Mouse (Mus musculus) E14TG2a.4 (cell line): ENCODE results near the gene Atg2a.

Experiments used
- H3K27me3 ChIP-seq: 2 replicates; pipeline ENCODE4 v1.6.1; 2014; ENCODE audit warnings: low read length, control low read depth; ENCODE audit not compliant: insufficient read depth
- H3K36me3 ChIP-seq: 2 replicates; pipeline ENCODE4 v1.6.1; 2014; ENCODE audit warnings: low read length, control low read depth; ENCODE audit not compliant: insufficient read depth
- H3K4me1 ChIP-seq: replicated peaks from 2 replicates; pipeline ENCODE4 v1.6.1; 2014; ENCODE audit warnings: low read depth, low read length, control low read depth
- H3K4me3 ChIP-seq: replicated peaks from 2 replicates; pipeline ENCODE4 v1.5.1; 2014; ENCODE audit warnings: mild to moderate bottlenecking, low read length
- H3K9me3 ChIP-seq: 2 replicates; pipeline ENCODE4 v1.6.1; 2014; ENCODE audit warnings: low read length, control low read depth
- CTCF ChIP-seq: conservative IDR thresholded peaks from 2 replicates; pipeline ENCODE4 v1.5.1; 2014; ENCODE audit warnings: low read length
- NANOG ChIP-seq: IDR thresholded peaks from 2 replicates; pipeline ENCODE4 v1.6.1; 2014; ENCODE audit warnings: borderline replicate concordance, low read length, mixed read lengths
- POU5F1 ChIP-seq: IDR thresholded peaks from 2 replicates; pipeline ENCODE4 v1.6.1; 2014; ENCODE audit warnings: low read length, borderline replicate concordance

Gene Atg2a

DNA sequence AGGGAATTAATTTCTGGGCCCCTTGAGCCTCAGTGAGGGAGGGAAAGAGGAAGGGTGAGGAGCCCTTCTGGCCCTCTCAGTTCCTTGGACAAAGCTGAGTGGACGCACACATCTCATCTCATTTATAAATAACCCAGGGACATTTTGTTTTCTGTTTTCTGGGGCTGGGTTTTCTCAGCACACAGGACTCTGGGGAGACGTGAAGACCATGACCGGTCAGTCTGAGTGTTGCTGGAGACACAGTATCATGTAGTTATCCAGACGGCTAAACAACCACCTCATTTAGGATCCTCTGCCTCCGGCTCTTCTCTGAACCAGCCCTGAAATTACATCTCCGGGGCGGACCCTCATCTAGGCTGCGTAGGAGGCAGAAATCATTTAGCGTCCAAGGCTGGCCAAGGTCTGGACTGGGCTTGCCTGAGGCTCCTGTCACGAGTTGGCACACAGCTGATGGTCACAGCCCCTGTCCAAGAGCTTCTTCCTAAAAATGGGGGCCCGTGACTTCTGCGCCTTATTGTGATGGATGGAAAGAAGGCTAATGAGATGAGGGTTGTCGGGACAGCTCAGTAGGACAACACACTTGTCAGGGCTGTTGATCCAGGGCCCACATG, 32.6 kb downstream of the Atg2a start:
- Histone ChIP-seq H3K36me3 (peaks cover 22% of the 10 kb centered on the region), H3K9me3 (no peaks in the 10 kb centered on the region), H3K4me3 (no peak overlapping the region), H3K27me3 (no peaks in the 10 kb centered on the region), H3K4me1 (peaks cover 90% of the 10 kb centered on the region)
- TF ChIP-seq POU5F1 (no peak), CTCF (no peak), NANOG (no peak)

DNA sequence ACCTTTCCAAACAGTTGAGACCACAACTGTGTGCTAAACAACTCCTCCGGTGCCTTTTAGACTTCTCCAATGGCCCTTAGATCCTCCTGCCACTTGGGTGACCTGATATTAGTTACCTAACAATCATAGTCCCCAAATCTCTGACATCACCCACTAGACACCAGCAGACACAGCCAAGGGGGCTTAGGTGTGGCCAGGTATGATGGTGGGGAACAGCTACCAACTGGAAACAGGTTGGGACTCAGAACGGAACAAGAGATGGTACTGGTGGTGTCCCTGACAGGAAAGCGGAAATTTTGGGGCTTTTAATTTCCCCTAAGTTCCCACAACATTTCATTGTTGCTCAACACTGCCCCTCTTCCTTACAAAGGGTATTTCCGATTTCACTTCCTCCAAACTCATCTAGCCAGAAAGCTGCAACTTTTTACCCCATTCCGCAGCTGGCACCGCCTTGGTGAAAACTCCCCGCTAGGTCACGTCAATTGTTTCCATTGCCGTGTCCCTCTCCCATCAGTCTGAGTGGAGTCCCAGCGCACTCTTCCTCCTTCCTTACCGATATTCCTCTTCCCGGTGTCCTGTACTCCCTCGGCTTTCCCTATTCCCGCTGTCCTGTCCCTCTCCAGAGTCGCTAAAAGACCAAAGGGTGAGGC, 34.4 kb downstream of the Atg2a start:
- H3K4me1 ChIP-seq: peaks cover 90% of the 10 kb centered on the region
- peaks cover 40% of the 10 kb centered on the region for H3K36me3 ChIP-seq
- H3K9me3 ChIP-seq: no peaks in the 10 kb centered on the region
- TF ChIP-seq CTCF (no peak), NANOG (no peak), POU5F1 (no peak)
- no peaks in the 10 kb centered on the region for H3K27me3 ChIP-seq
- H3K4me3 ChIP-seq: peak overlapping the region; percentile 98

DNA sequence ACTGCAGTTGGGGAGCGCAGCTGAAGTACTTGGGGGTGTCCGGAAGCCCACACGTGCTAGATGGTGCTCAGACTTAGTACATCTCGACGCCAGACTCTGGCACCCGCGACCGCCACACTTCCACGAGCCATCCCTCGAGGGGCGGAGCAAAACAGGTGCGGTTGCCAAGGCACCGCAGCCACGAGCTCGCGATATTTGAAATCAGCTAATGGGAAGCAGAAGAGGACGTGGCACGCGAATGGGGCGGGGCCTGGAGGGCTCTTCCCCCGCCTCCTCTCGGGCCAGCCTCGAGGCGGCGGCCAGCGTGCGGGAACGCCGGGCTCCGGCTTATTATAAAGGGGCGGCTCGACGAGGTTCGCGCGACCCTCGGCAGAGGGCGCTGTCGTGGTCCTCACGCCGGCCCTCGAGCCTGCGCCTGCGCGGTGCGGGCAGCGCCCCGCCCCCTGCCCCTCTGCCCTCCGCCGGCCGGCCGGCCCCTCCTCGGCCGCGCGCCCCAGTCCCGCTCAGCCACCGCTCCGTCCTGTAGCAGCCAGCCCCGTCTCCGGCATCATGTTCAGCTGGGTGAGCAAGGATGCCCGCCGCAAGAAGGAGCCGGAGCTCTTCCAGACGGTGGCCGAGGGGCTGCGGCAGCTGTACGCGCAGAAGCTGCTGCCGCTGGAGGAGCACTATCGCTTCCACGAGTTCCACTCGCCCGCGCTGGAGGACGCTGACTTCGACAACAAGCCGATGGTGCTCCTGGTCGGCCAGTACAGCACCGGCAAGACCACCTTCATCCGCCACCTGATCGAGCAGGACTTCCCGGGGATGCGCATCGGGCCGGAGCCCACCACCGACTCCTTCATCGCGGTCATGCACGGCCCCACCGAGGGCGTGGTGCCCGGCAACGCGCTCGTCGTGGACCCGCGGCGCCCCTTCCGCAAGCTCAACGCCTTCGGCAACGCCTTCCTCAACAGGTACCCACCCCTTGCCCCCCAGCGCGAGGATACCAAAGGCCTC, 35.3 kb downstream of the Atg2a start, which contains the start of gene Ehd1:
TSS of gene Ehd1 (plus strand) at position 300 of the 996 bp plus-strand sequence.
- peak within 1 kb of the TSS; percentile 98 for H3K4me3 ChIP-seq
- peaks cover 90% of the 10 kb centered on the region for H3K4me1 ChIP-seq
- no peaks in the 10 kb centered on the region for H3K27me3 ChIP-seq
- no peaks in the 10 kb centered on the region for H3K9me3 ChIP-seq
- peaks cover 49% of the 10 kb centered on the region for H3K36me3 ChIP-seq
- no peak for TF ChIP-seq POU5F1
- no peak for TF ChIP-seq CTCF
- TF ChIP-seq NANOG: no peak

DNA sequence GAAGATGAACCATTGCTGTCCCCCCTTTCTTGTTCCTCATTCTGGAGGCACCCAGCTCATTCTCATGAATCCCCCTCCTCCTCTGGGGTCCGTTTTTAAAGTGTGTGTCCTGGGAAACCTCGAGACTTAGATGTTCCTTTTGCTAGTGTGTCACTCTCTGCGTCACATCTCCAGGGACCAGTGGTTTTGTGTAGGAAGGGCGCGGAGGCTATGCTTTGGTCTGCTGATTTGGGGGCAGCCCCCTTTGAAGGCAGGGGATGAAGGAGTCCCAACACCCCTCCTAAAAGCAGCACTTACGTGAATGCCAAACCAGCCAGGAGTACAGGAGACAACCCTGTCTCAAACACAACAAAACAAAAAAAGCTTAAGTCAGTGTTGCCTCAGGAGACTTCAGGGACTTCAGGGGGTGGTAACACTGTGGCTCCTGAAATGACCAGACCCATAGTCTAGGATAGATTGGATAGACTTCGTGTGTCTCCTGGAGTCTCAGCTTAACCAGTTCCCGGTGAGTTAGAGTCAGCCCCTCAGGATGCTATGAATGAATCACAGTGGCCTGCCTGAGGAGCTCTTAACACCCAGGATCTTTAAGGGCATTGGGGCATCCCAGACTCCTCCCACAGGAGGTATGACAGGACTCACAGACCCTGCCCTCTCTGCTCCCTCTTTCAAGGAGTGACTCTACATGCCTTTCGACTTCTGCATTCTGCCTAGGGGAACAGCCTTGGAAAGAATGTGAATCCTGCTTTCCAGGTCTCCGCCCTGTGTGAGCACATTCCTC, 36.4 kb downstream of the Atg2a start:
- Histone ChIP-seq H3K4me3 (peak overlapping the region; percentile 98), H3K27me3 (no peaks in the 10 kb centered on the region), H3K4me1 (peaks cover 90% of the 10 kb centered on the region), H3K9me3 (no peaks in the 10 kb centered on the region), H3K36me3 (peaks cover 60% of the 10 kb centered on the region)
- TF ChIP-seq NANOG (no peak), POU5F1 (no peak), CTCF (no peak)

DNA sequence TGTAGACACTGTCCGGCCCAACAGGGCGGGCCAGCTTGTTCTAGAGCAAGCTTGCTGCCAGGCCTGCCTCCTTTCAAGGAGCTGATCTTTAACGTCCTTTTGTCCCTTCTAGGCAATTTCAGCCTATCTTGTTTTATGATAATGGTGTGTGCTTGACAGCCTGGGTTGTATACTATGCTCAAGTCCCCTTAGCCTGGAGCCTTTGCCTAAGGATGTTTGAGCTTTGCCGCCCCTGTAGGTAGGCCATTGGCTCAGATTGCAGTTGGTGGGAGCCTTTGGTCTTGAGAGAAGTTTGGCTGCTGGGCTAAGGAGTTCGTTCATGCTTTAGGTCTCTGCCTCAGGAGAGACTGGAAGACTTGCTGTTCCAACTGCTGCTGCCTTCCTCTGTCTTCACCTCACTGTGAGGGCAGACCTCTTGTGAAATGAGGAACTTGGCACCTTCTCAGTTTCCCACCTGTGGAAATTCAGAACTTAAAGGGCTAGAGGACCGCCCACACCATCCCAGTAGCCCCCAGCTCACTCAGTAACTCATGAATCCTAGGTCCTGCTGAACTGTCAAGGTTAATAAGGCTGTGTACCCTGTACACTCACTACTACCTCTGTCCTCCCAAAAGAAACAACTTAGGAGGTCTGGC, 37.1 kb downstream of the Atg2a start:
- H3K9me3 ChIP-seq: no peaks in the 10 kb centered on the region
- H3K27me3 ChIP-seq: no peaks in the 10 kb centered on the region
- peak overlapping the region; percentile 98 for H3K4me3 ChIP-seq
- H3K36me3 ChIP-seq: peaks cover 64% of the 10 kb centered on the region
- no peak for TF ChIP-seq POU5F1
- TF ChIP-seq NANOG: no peak
- TF ChIP-seq CTCF: no peak
- peaks cover 89% of the 10 kb centered on the region for H3K4me1 ChIP-seq

DNA sequence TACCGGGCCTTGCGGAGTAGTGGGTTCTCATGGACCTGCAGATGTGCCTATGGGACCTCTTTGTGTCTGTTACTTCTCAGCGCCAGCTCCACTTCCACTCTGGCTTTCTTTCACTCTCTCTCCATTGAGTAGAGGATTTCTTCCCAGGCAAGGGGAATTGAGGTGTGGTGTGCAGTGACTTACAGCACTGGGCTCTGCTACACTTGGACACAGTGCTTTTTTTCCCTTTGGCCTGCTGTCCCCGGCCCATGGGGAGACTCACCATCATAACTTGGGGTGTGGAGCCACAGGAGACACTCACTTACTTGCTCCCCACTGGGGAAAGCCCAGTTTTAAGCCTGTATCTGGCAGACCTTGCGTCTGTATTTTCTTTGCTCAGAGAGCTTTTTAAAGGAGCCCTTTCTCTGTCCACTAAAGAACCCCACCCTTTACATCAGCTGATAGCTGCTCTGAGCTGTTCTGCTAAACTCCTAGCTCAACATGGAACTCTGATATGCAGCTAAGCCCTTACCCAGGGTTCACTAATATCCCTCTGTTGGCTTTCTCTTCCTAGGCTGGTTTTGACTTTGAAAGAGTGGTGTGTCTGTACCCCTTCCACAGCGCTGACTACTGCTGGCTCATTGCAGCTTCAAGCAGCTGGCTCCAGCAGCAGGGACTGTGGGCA, 38.1 kb downstream of the Atg2a start:
- Histone ChIP-seq H3K4me1 (peaks cover 89% of the 10 kb centered on the region), H3K9me3 (no peaks in the 10 kb centered on the region), H3K27me3 (no peaks in the 10 kb centered on the region), H3K36me3 (peaks cover 64% of the 10 kb centered on the region), H3K4me3 (peak overlapping the region; percentile 98)
- TF ChIP-seq CTCF (no peak), POU5F1 (no peak), NANOG (no peak)

DNA sequence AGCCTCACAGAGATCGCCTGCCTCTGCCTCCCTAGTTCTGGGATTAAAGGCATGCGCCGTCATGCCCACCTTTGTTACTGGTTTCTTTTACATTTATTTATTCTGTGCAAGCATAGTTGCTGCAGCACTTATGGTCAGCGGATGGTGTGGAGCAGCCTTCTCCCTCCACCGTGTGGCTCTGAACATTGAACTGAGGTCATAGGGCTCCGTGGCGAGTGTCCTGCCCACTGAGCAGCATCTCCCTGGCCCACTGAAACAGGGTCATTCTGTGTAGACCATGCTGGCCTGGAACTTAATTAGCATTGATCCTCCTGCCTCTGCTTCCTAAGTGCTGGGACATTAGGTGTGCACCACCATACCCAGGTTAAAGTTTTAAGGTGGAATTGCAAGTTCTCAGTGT, 39.1 kb downstream of the Atg2a start:
- Histone ChIP-seq H3K9me3 (no peaks in the 10 kb centered on the region), H3K27me3 (no peaks in the 10 kb centered on the region)
- TF ChIP-seq NANOG: no peak
- TF ChIP-seq POU5F1: no peak
- TF ChIP-seq CTCF: no peak

More for the DNA sequence above, 39.1 kb downstream of the Atg2a start:
- H3K4me3 ChIP-seq: peak overlapping the region; percentile 30; the same call in 1 of the 2 replicates
- H3K4me1 ChIP-seq: peaks cover 89% of the 10 kb centered on the region
- peaks cover 72% of the 10 kb centered on the region for H3K36me3 ChIP-seq
